Mouse (Mus musculus): ENCODE results near the gene Fbp1.

- TF ChIP-seq CTCF (IDR thresholded peaks at IDR 0.05; ENCODE audit: low read depth, low read length) (no peak), POLR2A (IDR thresholded peaks at IDR 0.05; ENCODE audit: insufficient read depth, low read length) (no peak)
Measured at GRCm38 (mm10) chr13:62832239-62832638, 55.8 kb downstream of the Fbp1 start.
